Mouse (Mus musculus) myocyte (in vitro differentiated cells): ENCODE measurements around the gene Higd1a.

Experiments used
- E2F4 ChIP-seq: IDR thresholded peaks from one replicate; pipeline ENCODE4 v1.6.1; 2011; ENCODE audit warnings: mild to moderate bottlenecking, control low read depth, moderate library complexity; ENCODE audit not compliant: insufficient read depth
- MAX ChIP-seq: IDR thresholded peaks from one replicate; pipeline ENCODE4 v1.6.1; 2011; ENCODE audit warnings: low read depth, mild to moderate bottlenecking, control low read depth
- POLR2A ChIP-seq: IDR thresholded peaks from one replicate; pipeline ENCODE4 v1.6.1; 2011; ENCODE audit warnings: low read depth, mild to moderate bottlenecking, control low read depth, moderate library complexity; ENCODE audit not compliant: insufficient read length
- TCF3 ChIP-seq: IDR thresholded peaks from one replicate; pipeline ENCODE4 v1.6.1; 2011; ENCODE audit warnings: low read depth, control low read depth; ENCODE audit not compliant: insufficient read length
- USF1 ChIP-seq: IDR thresholded peaks from one replicate; pipeline ENCODE4 v1.6.1; 2011; ENCODE audit warnings: low read depth, mild to moderate bottlenecking, control low read depth, moderate library complexity

DNA sequence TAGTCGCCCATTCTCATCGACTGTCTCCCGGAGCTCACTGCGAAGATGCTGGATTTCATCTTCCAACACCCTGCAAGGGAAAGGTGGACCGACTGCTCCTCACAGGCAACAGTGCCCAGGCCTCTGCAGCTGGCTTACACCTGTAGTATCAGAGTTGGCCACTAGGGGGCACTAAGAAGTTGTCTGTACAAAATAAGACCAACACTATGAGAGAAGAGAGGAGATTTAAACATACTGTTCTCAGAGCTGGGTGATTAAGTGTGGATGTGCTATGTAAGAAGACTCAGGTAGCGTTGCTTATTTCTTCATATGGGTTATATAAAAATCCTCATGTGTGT, 27.2 kb downstream of the Higd1a start:
- no peak for TF ChIP-seq E2F4
- no peak for TF ChIP-seq MAX
- TF ChIP-seq POLR2A, result no peak
- TF ChIP-seq USF1, result no peak
- TF ChIP-seq TCF3, result no peak
